Mouse (Mus musculus) erythroid progenitor cell, adult 5-6 weeks (primary cell): ENCODE results near the gene Strc. TPM values are rescaled to one million over a fixed set of nuclear protein-coding genes. Genes with fewer than 3 reads are reported as not detected.
A peak's percentile ranks its signal among the peaks of the same experiment; 100 is the strongest.
"Not testable (repeated sequence)": the region's sequence is repeated elsewhere in the genome, so short reads cannot be mapped to it uniquely, and the experiment has no call there.

Source experiments
- ATAC-seq: replicated peaks from 2 replicates; pipeline ENCODE4 v1.8.0; 2016; ENCODE audit warnings: moderate number of reproducible peaks, mild to moderate bottlenecking, moderate TSS enrichment, inconsistent platforms; ENCODE audit not compliant: poor library complexity, low FRiP score, severe bottlenecking
- total RNA-seq, 2 experiments: library from RNA; stranded (forward) in 1 of 2; stranded (reverse) in 1 of 2; fragments of 150-400 nt in 1 of 2; fragments of 186-747, 209-891 nt in 1 of 2; gene quantifications; 2 replicates each; pipeline versions ENCODE4 v1.2.3 to v1.2.4; 2015 to 2017; ENCODE audit warnings: low replicate concordance in 2 of 2

Gene Strc
- 0.36 TPM in 1 of 2 replicates, not detected in the other for total RNA-seq (2015; ENCODE audit: low replicate concordance)
- not detected in 2 replicates for total RNA-seq (2017; ENCODE audit: low replicate concordance)

DNA sequence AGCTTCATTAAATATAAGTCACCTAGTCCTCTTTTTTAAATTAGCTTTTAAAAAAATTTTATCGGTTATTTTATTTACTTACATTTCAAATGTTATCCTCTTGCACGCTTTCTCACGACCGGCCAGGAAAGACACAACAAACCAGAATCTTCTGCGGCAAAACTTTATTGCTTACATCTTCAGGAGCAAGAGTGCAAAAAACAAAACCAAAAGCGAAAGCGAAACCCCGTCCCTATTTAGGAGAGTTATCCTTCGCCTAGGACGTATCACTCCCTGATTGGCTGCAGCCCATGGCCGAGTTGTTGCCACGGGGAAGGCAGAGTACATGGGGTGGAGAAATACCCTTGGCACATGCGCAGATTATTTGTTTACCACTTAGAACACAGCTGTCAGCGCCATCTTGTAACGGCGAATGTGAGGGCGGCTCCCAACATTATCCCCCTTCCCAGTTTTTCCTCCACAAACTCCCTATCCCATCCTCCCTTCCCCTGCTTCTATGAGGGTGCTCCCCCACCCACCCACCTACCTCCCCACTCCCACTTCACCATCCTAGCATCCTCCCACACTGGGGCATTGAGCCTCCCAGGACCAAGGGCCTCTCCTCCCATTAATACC lies at the start of gene Strc:
Strc (minus strand) TSS at position 208 of the 615 bp plus-strand sequence.
- ATAC-seq: not testable (repeated sequence)

DNA sequence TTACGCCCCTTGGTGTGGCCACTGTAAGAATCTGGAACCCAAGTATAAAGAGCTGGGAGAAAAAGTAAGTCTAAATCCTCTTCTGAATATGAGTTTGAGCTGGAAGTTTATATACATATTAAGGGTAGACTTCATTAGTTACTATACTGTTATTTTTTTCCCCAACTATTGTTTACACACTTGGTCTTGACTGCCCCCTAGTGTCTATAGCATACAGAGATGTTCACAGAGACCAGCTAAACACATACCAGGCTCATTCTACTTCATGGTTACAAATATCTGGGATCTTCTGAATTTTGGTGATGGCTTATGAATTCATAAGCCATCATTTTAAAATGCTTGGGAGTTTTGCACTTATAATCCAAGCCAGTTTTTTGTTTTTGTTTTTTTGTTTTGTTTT lies 47.9 kb upstream of the Strc start:
- ATAC-seq: peak; percentile 73; the same call in 1 of the 2 replicates

DNA sequence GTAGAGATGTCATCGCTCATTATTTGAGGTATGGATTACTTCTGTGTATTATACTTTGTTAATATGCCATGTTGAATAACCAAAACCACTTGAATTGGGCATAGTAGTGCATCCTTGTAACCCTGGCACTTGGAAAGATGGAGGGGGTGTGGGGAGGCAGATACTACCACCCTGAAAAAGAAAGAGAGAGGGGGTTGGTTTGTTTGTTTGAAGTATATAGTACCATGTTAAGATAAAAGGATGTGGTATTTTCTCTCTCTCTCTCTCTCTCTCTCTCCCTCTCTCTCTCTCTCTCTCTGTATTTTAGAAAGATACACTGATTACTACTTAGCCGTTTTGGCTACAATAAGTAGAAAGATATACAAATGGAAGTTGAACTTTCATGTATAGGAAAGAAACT lies 38.9 kb upstream of the Strc start:
- ATAC-seq: no peak

DNA sequence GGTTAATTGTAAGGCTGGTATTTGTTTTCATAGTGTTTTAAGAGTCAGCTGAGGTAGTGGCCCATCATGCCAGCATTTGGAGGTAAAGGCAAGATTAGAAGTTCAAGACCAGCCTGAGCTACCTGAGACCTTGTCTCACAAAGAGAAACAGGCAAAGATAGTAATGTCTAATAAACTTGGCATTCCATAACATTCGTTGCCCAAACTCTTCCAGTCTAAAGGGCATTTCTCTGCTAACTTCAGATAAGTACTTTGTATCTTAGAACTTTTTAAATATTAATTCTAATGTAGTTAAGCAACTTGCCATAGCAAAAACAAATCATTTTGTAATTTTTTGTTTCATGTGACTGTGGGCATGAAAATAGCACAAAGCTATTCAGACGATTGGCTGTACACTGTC lies 36.2 kb upstream of the Strc start:
- no peak for ATAC-seq

DNA sequence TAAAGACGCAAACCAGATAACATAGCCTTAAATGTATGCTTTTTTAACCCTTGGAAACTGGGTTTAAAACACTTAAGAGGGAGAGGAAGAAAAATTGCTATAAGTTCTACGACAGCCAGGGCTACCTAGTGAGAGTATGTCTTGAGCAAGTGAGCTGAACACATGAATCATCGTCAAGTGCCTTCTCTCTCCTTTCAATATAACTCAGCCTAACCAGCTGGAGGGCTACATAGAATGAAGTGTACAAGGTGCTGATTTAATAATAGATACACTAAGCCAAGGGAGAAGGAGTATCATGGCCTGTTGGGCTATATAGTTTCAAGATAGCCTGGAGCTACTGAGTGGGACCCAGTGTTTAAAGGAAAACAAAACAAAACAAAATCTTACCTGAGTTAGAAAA lies 31.5 kb upstream of the Strc start:
- ATAC-seq: no peak

DNA sequence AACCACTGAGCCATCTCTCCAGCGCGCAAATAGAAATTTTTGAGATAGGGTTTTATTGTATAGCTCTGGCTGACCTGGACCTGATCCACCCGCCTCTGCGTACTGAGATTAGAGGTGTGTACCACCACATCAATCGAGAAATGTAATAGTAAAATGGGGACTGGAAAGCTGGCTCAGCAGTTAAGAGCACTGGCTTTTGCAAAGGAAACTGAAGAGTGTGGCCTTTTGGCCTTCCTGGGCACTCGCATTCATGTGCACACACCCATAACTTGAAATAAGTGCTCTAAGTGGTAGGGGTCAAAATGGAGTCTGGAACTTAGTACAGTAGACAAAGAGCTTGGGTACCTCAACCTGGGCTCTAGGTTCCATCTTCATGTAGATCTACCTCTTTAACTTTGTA lies 29.4 kb upstream of the Strc start:
- ATAC-seq: no peak

DNA sequence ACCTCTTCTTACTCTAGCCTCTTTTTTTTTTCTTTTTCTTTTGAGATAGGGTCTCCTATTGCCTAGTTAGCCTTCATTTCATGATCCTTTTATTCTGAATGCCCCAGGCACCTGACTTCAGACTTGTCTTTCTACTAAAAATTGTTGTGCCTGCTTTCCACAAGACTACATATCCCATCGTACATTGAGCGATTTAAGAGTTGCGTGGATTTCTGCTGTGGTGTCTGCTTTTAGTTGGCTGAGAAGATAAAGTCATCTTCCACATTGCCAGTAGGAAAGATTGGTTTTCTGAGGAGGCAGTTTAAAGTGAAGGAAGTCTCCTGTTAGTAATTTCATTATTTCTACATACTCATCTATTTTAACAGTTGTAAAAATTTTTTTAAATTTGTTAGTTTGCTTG lies 28.6 kb upstream of the Strc start:
- ATAC-seq: no peak

DNA sequence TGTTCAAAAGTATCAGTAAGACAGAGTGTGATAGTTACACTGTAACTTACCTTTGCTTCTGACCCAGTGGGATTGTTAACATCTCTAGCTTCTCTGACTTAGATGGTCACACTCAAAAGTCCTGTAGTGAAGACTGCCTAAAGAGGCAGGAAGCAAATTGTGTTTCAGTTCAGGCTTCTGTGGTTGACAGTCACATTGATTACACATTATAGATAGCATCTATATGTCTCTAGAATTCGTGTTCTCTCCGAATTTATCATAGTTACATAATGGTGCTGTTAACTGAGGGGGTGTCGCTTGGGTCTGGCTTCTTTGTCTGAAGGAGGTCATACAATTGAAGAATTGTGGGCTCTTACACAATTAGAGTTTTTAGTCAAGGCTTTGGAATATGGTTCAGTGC lies 28.1 kb upstream of the Strc start:
- ATAC-seq: no peak

DNA sequence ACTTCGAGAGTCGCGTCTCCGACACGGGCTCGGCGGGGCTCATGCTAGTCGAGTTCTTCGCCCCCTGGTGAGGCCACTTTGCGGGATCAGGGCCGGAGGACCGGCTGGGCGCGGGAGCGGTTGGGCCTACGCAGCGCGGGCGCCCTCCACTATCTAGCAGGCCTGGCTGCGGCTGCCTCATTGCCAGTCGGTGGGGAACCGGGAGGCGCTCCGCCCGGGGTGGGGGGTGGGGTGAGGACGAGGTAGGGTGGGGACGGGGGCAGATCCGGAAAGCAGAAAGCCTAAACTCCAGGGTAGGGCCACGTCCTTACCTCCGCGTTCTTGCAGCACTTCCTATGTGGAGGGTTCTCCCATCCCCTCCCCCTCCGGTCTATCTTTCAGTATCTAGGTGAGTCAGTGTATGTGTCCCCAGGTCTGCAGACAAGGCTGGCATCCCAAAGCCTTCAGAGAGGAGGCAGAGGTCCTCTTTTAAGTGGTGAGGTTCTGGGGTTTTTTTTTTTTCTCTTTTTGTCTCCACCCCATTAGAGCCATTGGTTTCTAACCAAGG lies 27.2 kb upstream of the Strc start:
- ATAC-seq: peak; percentile 48

DNA sequence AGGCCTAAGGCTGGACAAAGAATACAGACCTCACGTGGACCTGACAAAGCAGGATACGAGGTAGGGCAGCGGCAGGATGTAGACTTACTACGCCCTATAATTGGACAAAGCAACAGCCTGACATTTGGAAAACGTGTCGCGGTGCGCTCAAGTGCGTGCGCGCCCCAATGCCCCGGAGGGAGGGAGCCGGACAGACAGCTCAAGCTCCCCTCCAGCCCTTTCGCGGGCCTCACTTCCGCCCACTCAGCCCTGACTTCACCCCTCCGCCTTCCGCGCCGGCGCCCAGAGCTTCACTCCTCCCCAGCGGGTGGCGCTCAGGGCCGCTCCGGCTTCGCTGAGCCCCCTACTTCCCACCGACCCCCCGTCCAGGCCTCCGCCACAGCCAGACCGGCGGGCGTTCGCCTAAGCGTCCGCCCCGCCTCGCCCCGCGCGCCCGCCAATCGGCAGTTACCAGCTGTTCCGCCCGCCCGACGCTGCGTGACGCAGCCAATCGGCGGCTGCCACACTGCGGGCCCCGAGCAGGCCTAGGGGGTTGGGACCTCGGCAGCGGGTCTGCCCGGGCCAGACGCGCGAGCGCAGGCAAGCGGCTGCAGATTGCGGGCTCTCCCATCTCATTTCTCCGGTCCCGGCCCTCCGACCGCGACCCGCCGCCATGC lies 26.5 kb upstream of the Strc start, which contains the start of the genes Pdia3 and Catsper2:
Pdia3 (plus strand) TSS at position 389 of the 656 bp plus-strand sequence.
Catsper2 (minus strand) TSS at position 406 of the 656 bp plus-strand sequence.
- peak; percentile 96 for ATAC-seq

DNA sequence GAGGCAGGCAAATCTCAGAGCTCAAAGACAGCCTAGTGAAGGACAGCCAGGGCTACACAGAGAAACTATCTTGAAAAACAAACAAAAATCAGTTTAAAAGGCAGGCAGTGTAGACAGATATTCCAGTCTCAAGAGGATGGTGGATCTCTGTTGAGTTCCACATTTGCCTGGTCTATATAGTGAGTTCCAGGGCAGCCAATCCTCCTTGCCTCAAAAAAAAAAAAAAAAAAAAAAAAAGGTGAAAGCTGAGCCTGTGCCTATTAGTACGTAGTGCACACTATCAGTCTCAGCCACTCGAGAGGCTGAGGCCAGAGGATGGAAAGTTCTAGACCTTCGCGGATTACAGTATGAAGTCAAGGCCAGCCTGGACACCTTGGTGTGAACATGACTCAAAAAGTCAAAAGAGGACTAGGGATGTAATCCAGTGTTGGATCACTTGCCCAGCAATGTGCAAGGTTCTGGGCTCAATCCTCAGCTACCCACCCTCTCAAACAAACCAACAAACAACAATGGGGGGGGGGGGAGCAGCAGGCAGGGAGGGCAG lies 25.9 kb upstream of the Strc start:
- peak; percentile 28; the same call in 1 of the 2 replicates for ATAC-seq

DNA sequence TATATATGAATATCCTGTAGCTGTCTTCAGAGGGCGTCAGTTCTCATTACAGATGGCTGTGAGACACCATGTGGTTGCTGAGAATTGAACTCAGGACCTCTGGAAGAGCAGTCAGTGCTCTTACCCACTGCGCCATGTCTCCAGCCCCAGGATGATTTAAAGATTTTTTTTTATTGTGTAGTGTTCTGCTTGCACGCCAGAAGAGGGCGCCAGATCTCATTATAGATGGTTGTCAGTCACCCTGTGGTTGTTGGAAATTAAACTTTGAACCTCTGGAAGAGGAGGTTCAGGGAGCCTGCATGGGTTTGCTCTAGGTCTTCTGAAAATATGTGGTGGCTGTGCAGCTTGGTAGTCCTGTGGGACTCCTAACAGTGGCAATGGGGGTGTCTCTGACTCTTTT lies 21.2 kb upstream of the Strc start:
- peak; percentile 59 for ATAC-seq

DNA sequence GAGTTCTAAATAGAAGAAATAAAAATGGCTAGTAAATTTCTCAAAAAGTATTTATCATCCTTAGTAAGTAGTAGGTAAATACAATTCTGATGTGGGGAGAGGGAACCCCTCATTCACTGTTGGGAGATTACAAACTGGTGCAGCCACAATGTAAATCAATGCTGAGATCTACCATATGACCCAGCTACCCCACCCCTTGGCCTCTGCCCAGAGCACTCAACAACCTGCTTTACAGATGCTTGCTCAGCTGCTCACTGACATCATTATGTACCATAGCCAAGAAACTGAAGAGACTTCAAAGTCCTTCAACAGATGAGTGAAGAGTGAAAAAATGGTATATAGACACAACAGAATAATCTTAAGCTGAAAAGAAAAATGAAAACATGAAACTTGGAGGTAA lies 16.3 kb upstream of the Strc start:
- 0 out of 2 replicates have a peak, but pooled peaks have one; percentile 42 for ATAC-seq

DNA sequence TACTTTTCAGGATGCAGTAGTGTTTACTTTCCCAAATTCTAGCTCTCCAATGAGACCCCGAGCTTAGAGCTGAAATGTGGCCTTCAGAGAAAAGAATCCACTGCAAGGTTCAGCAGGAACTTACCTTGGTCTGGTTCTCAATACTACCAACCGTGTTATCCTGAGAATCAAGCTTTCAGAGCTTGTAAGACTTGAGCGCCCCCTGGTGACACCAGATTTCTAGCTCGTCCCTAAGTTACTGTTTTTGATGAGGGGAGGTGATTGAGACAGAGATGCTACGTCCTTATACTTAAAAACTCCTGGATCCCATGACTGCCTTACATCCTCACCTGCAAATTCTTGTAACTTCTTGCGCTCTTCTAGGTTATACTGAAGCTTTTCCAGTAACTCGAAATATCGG lies 9.7 kb upstream of the Strc start:
- ATAC-seq: peak; percentile 78; the same call in 1 of the 2 replicates

DNA sequence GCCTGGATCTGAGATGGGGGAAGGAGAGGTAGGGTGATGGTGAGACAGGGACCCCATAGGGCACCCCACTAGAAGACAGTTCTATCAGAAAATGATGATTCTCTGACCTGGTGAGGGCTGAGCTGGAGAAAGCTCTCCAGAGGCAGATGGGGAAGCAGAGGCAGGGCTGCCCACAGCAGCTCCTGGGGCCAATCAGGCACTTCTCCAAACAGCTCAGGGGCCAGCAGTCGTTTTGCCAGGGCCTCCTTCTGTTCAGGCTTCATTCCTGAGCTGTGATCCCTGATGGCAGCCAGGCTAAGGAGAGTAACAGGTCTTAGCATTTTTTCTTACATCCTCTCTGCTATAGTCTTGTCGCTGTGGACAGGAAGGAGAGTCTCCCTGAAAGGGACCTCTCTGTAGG lies 12.2 kb downstream of the Strc start:
- no peak for ATAC-seq

DNA sequence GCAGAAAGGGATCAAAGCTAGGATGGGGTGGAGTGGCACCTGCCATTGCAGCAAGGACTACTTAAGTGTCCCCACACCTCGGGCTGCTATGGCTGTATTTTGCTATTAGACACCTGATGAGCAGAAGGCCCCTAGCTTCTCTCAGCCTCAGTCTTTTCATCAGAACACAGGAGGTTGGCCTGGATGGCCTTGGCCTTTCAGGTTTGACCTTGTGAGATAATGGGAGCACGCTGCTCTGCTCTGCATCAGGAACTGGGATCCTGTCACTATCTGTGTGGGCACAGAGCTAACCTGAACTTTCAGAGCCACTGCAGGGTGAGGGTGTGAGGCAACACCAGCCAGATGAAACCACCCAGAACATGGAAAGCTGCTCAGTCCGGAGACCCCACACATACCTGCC lies 14.7 kb downstream of the Strc start:
- ATAC-seq: no peak

DNA sequence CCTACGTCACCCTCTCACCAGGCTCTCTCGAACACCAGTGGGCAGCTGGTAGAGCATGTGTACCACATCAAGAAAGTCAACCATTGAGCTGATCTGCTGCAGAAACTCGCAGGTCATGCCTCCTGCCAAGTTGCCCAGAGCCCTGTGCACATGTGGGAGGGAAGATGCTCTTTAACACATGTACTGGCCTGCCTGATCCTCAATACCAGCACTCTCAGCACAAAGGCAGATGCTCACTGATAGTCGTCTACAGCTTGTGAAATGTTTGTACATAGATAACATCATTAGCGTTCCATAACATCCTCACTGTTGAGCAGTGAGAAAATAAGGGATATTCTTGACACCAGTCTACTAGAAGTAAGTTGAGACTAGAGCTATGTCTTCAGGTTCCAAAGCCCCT lies 16.0 kb downstream of the Strc start:
- ATAC-seq: no peak

DNA sequence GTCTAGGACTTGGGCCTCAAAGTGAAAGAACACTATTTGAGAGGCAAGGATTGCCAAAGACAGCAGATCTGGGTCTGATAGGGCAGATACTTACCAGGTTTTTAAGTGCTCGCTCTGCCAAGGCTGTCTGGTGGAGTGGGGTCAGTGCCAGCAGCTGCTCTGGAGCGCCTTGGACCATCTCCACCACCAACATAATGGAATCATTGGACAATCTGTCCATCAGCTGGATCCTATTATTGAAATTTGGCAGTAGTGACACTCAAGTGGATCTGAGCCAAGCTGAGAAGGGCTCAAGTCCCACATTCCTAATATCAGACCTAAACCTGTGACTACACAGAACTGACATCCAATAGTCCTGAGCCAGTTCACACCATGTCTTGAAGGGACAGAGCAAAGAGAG lies 18.1 kb downstream of the Strc start:
- no peak for ATAC-seq

DNA sequence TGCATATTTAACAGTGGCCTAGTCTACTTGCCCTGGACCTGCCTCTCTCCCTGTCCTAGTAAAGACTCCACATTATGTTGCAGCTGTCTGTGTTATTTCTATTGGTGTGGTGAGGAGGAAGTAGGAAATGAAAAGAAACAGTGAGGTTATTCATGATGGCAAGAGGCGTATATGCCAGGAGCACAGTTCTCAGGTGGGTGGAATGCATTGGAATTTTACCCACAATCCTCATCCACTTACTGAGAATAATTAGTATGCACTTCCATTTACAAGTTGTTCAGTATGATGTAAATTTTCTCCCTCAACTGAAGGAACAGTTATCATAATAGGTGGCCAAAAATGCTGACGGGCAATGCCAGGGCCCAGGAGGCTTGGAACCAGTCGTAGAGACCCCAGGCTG lies 23.3 kb downstream of the Strc start:
- ATAC-seq: no peak

DNA sequence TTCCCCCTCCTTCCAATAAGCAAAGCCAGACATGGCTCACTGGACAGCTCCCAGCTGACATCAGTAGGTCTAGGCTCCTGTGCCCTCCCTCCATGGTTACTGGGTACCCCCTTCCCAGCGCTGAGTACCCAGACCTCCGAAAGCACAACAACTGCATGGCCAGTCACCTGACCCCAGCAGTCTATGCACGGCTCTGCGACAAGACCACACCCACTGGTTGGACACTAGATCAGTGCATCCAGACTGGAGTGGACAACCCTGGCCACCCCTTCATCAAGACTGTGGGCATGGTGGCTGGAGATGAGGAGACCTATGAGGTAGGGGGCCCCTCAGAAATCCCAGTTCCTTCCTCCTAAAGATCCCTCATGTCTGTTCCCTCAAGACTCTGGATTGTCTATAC lies 27.5 kb downstream of the Strc start:
- no peak for ATAC-seq

DNA sequence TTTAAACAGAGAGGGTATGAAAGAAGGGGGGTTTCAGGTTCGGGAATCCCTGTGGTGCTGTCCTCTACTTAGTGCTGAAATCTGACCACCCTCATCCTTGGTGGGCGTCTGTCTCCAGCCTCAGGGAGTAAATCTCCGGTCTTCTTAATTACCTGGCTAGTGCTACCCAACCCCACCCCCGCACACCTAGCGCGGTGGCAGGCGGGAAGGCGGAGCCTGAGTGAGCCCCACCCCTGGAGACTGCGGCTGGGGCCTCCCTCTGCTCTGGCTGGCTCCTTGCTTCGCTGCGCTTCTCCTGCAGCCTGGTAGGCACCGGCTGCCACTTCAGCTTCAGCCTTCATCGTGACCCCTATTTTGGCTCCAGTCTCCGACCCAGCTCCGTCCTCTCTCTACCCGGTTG lies 28.6 kb downstream of the Strc start:
- ATAC-seq: no peak
